Mouse (Mus musculus) left cerebral cortex, postnatal 36 days (tissue): Measurements from ENCODE around the gene Tnfrsf1b. TPM values are rescaled to one million over a fixed set of nuclear protein-coding genes. Genes with fewer than 3 reads are reported as not detected.
A peak's percentile ranks its signal among the peaks of the same experiment; 100 is the strongest.

Experiments used
- DNase-seq, 2 experiments: peaks; one replicate each; pipeline ENCODE4 v3.0.0; 2021 to 2022; ENCODE audit warnings: low spot score in 2 of 2, mixed read lengths in 1 of 2
- intact Hi-C: fragments of 180-260 bp; cut with DNase I; formaldehyde crosslinking; loops from one replicate; pipeline ENCODE4 v1.15.1; 2025
- total RNA-seq, 2 experiments: library from RNA; stranded (reverse); gene quantifications; 2 replicates each; pipeline ENCODE4 v1.2.3; 2021

Tnfrsf1b gene
- 1 to 10 TPM; 2.5 to 2.7 TPM for total RNA-seq

- intact Hi-C loops: no loop called here
- DNase-seq: no peak
Observed at GRCm38 (mm10) chr4:145246173-145247011, at the start of gene Tnfrsf1b. TSS of gene Tnfrsf1b (minus strand) at chr4:145246870.

- intact Hi-C loops: loop anchor here (10.0 kb wide), 1 partner anchor 531 kb away; no protein-coding TSS in a partner anchor
- DNase-seq: peak; percentile 43 to 54
Observed at GRCm38 (mm10) chr4:145295589-145296300, 49.1 kb upstream of the Tnfrsf1b start.

- intact Hi-C loops: loop anchor here (10.0 kb wide), 1 partner anchor 530 kb away; no protein-coding TSS in a partner anchor
- no peak for DNase-seq
Observed at GRCm38 (mm10) chr4:145294588-145294987, 47.9 kb upstream of the Tnfrsf1b start.

- intact Hi-C loops: loop anchor here (1.0 to 10.0 kb wide), 3 partner anchors 72 to 392 kb away; partner anchors contain the start of gene Dhrs3
- DNase-seq: peak; percentile 50 to 64
Observed at GRCm38 (mm10) chr4:145286369-145287120, 39.9 kb upstream of the Tnfrsf1b start.

- DNase-seq: no peak
- intact Hi-C loops: loop anchor here (5.0 to 10.0 kb wide), 2 partner anchors 127 to 390 kb away; partner anchors contain the start of gene Dhrs3
Observed at GRCm38 (mm10) chr4:145284675-145285074, 38.0 kb upstream of the Tnfrsf1b start.

GRCm38 (mm10) chr4:145283441-145283840 lies 36.8 kb upstream of the Tnfrsf1b start:
- intact Hi-C loops: loop anchor here (10.0 kb wide), 1 partner anchor 389 kb away; the partner anchor contains the start of gene Dhrs3
- DNase-seq: no peak

GRCm38 (mm10) chr4:145280966-145281365 lies 34.3 kb upstream of the Tnfrsf1b start:
- intact Hi-C loops: loop anchor here (10.0 kb wide), 1 partner anchor 386 kb away; the partner anchor contains the start of gene Dhrs3

GRCm38 (mm10) chr4:145278724-145279370 lies 32.2 kb upstream of the Tnfrsf1b start:
- intact Hi-C loops: no loop called here

More at GRCm38 (mm10) chr4:145280966-145281365, 34.3 kb upstream of the Tnfrsf1b start:
- DNase-seq: no peak

GRCm38 (mm10) chr4:145278231-145278630 lies 31.6 kb upstream of the Tnfrsf1b start:
- no peak for DNase-seq
- intact Hi-C loops: no loop called here

More at GRCm38 (mm10) chr4:145278724-145279370, 32.2 kb upstream of the Tnfrsf1b start:
- DNase-seq: no peak

GRCm38 (mm10) chr4:145276368-145277249 lies 29.9 kb upstream of the Tnfrsf1b start:
- DNase-seq: no peak
- intact Hi-C loops: no loop called here

GRCm38 (mm10) chr4:145274887-145275286 lies 28.2 kb upstream of the Tnfrsf1b start:
- intact Hi-C loops: no loop called here
- DNase-seq: no peak

- DNase-seq: no peak
- intact Hi-C loops: no loop called here
Observed at GRCm38 (mm10) chr4:145273923-145274322, 27.3 kb upstream of the Tnfrsf1b start.

- intact Hi-C loops: no loop called here
- DNase-seq: no peak
Observed at GRCm38 (mm10) chr4:145272763-145273162, 26.1 kb upstream of the Tnfrsf1b start.

- intact Hi-C loops: no loop called here
- DNase-seq: no peak
Observed at GRCm38 (mm10) chr4:145271634-145272033, 25.0 kb upstream of the Tnfrsf1b start.

- intact Hi-C loops: no loop called here
- DNase-seq: no peak
Observed at GRCm38 (mm10) chr4:145270136-145270535, 23.5 kb upstream of the Tnfrsf1b start.

GRCm38 (mm10) chr4:145267631-145268110 lies 21.0 kb upstream of the Tnfrsf1b start:
- DNase-seq: no peak
- intact Hi-C loops: no loop called here

- no peak for DNase-seq
- intact Hi-C loops: no loop called here
Observed at GRCm38 (mm10) chr4:145266505-145266904, 19.8 kb upstream of the Tnfrsf1b start.

GRCm38 (mm10) chr4:145264761-145265160 lies 18.1 kb upstream of the Tnfrsf1b start:
- intact Hi-C loops: no loop called here
- no peak for DNase-seq
